Mouse (Mus musculus): ENCODE measurements around the gene Vmn2r7. TPM values are rescaled to one million over a fixed set of nuclear protein-coding genes. Genes with fewer than 3 reads are reported as not detected.
A peak's percentile ranks its signal among the peaks of the same experiment; 100 is the strongest.
"Not testable (repeated sequence)": the region's sequence is repeated elsewhere in the genome, so short reads cannot be mapped to it uniquely, and the experiment has no call there.

Gene Vmn2r7
- polyA plus RNA-seq (2015; fragmentation: Nextera tagmentation; extraction: Ambion mirVana), result not detected in 2 replicates

DNA sequence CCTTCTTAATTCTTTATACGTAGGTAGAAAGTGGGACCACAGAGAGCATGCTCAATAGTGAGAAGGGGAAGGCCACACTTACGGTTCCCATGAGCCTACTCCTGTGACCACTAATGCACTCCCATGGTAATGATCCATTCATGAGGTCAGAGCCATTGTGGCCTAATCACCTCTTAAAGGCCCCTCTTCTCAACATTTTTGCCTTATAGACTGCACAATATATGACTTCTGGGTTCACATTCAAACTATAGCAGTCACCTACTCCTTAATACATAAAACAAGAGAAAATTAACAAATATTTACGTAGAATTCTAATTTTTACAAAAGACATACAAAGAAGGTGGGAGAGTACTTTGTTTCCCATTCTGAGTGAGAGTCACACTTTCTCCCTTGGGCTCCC is at the start of gene Vmn2r7:
Vmn2r7 (minus strand) TSS at position 101 of the 400 bp plus-strand sequence.
- H3K4me3 ChIP-seq, H3K27ac ChIP-seq: not testable (repeated sequence)

DNA sequence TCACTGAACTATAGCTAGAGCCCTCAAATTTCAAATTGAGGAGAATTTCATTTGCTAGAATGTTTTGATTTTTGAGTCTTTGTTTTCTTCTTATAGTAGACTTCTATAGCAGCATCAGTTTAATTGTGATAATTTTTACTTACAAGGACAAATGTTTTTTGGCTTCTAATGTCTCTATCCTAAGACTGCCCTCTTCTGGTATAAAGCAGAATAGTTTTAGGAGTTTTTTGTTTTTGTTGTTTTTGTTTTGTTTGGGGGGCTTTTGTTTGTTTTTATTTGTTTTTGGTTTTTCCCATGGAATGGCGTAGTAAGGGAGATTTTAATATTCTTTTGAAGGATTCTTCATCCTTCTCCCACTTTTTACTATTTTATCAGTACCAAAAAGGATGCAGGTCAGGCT is 45.2 kb upstream of the Vmn2r7 start:
- no peak overlapping the region for H3K4me2 ChIP-seq
- H3K36me3 ChIP-seq (ENCODE audit: poor library complexity, severe bottlenecking), result no peaks in the 10 kb centered on the region
- H3K9me3 ChIP-seq (replicated peaks), result no peaks in the 10 kb centered on the region
- H3K27ac ChIP-seq, result no peak overlapping the region
- 48% methylated on average over 1 of the region's 1 CpGs for WGBS
- no peak for ATAC-seq
- H3K4me3 ChIP-seq, result no peak overlapping the region
- no peaks in the 10 kb centered on the region for H3K4me1 ChIP-seq
- no peak overlapping the region for H3K9ac ChIP-seq
- H3K27me3 ChIP-seq, result no peaks in the 10 kb centered on the region

More for the DNA sequence above, at the start of gene Vmn2r7:
- ATAC-seq; H3K9ac ChIP-seq; H3K9me3 ChIP-seq (replicated peaks); H3K4me2 ChIP-seq; H3K27me3 ChIP-seq; H3K36me3 ChIP-seq (ENCODE audit: poor library complexity, severe bottlenecking); H3K4me1 ChIP-seq: not testable (repeated sequence)
- 91% methylated on average over 3 of the region's 3 CpGs for WGBS

DNA sequence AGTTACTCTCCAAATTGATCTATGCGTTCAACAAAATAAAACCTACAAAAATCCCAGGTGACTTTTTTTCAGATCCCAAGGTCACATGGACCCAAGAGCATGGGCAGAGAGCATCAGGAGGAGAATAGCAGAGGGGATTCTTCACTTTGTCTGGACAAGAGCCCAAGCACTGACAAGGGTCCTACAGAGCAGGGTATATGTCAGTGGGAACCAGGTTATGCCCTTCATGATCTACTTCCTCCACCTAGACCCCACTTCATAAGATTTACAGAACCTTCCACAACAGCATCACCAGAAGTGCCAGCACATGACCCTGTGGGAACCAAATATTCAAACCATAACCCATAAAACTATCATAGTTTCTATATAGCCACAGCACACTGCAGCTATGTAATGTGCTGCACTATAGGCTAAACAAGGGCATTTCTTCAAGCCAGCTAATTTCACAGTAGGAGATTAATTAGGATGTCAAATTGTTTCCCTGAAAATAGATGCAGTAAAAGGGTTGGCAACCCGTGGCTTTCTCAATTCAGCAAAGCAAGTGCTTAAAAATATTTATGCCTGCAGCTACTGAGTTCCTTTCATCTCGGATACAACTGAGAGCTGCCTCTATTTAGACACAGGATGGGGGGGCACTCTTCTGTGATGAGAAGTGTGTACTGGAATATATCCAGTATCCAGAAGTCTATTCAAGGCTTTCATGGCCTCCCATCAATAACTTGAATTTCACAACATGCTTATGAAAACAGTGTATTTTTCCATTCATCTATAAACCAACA is 33.8 kb upstream of the Vmn2r7 start:
- Histone ChIP-seq H3K9me3 (replicated peaks) (no peaks in the 10 kb centered on the region), H3K4me3 (no peak overlapping the region), H3K27ac (no peak overlapping the region), H3K36me3 (ENCODE audit: poor library complexity, severe bottlenecking) (no peaks in the 10 kb centered on the region), H3K27me3 (no peaks in the 10 kb centered on the region), H3K9ac (no peak overlapping the region), H3K4me1 (no peaks in the 10 kb centered on the region), H3K4me2 (no peak overlapping the region)
- 42% methylated on average over 3 of the region's 3 CpGs for WGBS
- no peak for ATAC-seq

DNA sequence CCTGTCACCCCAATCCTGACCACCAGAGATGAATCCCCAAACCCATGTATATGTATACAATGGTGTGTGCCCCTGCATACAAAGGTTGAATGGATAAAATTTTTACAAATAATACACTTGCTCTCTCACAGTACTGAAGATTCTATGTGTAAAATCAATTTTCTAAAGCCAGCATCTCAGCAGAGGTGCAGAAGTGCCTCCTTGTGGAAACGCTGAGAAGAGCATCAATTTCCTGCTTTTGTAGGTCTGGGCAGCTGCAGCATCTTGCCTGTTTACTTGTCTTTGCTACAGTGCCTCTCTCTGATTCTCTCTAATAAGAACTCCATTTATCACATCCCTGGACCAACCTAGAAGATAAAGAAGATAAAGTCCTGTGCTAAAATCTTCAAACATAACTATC is 32.1 kb upstream of the Vmn2r7 start:
- WGBS, result 57% methylated on average over 1 of the region's 1 CpGs
- no peak for ATAC-seq
- Histone ChIP-seq H3K4me3 (no peak overlapping the region), H3K27ac (no peak overlapping the region), H3K9me3 (replicated peaks) (no peaks in the 10 kb centered on the region), H3K9ac (no peak overlapping the region), H3K4me1 (no peaks in the 10 kb centered on the region), H3K36me3 (ENCODE audit: poor library complexity, severe bottlenecking) (no peaks in the 10 kb centered on the region), H3K4me2 (no peak overlapping the region), H3K27me3 (no peaks in the 10 kb centered on the region)

DNA sequence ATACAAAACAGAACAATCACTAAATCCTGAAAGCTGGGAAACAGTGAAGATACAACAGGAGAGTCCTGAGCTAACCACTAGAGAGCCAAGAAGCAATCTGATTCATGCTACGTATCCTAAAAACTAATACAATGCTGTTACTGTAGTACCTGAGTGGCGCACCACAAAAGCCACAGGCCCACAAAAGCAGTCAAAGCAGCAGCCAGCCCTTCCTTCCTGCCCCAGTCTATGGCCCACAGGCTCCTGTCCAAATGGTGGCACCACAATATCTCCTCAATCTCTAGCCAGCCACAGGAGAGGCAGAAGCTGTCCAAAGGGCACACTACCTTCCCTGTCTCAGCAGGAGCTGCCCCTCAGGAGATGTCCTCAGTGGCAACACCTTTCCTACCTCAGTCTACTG is 1.7 kb downstream of the Vmn2r7 start:
- H3K4me3 ChIP-seq, result no peak overlapping the region
- H3K27ac ChIP-seq, result no peak overlapping the region
- H3K27me3 ChIP-seq, result no peaks in the 10 kb centered on the region
- no peak overlapping the region for H3K4me2 ChIP-seq
- no peaks in the 10 kb centered on the region for H3K4me1 ChIP-seq
- no peak for ATAC-seq
- no peaks in the 10 kb centered on the region for H3K36me3 ChIP-seq (ENCODE audit: poor library complexity, severe bottlenecking)
- H3K9me3 ChIP-seq (replicated peaks), result no peaks in the 10 kb centered on the region
- H3K9ac ChIP-seq, result no peak overlapping the region
- 94% methylated on average over 2 of the region's 2 CpGs for WGBS

DNA sequence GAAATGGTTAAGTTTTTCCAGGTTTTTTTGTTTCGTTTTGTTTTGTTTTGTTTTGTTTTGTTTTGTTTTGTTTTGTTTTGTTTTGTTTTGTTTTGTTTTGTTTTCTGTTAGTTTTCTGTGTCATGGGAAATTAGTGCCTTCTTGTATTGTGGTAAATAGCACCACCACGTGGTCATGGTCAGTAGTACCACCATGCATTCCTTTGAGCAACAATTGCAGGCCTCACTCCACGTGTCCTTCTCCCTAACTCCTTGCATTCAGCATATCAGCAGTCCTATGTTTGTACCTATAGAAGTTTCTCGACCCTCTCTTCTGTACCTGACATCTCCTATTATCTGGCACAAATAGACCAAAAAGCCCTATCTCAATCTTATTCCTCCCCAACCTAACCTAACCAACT is 2.3 kb downstream of the Vmn2r7 start:
- ATAC-seq, result peak; percentile 57; the same call in 1 of the 2 replicates
- Histone ChIP-seq H3K27me3 (no peaks in the 10 kb centered on the region), H3K27ac (no peak overlapping the region), H3K4me1 (no peaks in the 10 kb centered on the region), H3K4me3 (no peak overlapping the region), H3K9me3 (replicated peaks) (no peaks in the 10 kb centered on the region), H3K9ac (no peak overlapping the region), H3K4me2 (no peak overlapping the region), H3K36me3 (ENCODE audit: poor library complexity, severe bottlenecking) (no peaks in the 10 kb centered on the region)
- 7% methylated on average over 4 of the region's 4 CpGs for WGBS

DNA sequence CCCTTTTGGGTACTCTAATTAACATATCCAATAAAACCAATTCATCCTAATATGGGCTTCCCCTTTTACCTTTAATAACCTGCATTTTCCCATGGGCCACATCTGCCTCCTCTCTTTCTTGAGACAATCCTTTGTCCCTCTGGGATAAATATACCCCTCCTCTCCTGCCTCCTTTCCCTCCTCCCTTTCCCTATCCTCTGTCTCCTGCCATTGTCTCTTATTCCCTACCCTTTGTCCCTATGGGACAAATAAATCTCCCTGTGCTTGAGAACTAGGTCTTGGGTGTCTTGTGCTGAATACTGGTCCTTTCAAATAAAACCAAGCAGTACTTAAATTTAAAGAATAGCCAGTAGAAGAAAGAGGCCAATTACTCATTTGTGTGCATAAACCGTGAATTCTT is 13.4 kb downstream of the Vmn2r7 start:
- H3K9me3 ChIP-seq (replicated peaks), result no peaks in the 10 kb centered on the region
- H3K27me3 ChIP-seq, result no peaks in the 10 kb centered on the region
- H3K9ac ChIP-seq, result no peak overlapping the region
- H3K4me2 ChIP-seq, result no peak overlapping the region
- H3K4me1 ChIP-seq, result peaks cover 9% of the 10 kb centered on the region; the same call in 1 of the 2 replicates
- ATAC-seq, result no peak
- H3K4me3 ChIP-seq, result no peak overlapping the region
- H3K36me3 ChIP-seq (ENCODE audit: poor library complexity, severe bottlenecking), result no peaks in the 10 kb centered on the region
- no peak overlapping the region for H3K27ac ChIP-seq
- WGBS, result 25% methylated on average over 1 of the region's 1 CpGs

DNA sequence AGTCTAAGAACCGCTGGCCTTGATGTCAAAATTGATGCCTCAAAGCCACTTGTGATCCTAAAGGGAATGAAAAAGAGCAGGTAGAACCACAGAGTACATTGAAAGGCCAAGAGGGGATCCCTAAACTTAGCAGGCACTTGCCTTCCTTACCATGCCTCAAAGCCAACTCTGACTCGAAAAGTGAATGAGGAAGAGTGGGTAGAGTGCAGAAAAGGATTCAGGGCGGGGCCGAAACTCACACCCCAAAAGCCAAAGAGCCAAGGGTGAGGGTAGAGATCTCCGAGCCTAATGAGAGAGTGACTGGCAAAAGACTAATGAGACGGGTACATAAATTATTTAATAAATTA is 53.3 kb downstream of the Vmn2r7 start:
- Histone ChIP-seq H3K9ac (no peak overlapping the region), H3K4me1 (no peaks in the 10 kb centered on the region), H3K27me3 (no peaks in the 10 kb centered on the region), H3K27ac (no peak overlapping the region), H3K4me2 (no peak overlapping the region), H3K36me3 (ENCODE audit: poor library complexity, severe bottlenecking) (no peaks in the 10 kb centered on the region), H3K9me3 (replicated peaks) (no peaks in the 10 kb centered on the region), H3K4me3 (no peak overlapping the region)
- 50% methylated on average over 6 of the region's 6 CpGs for WGBS
- peak; percentile 52 for ATAC-seq

DNA sequence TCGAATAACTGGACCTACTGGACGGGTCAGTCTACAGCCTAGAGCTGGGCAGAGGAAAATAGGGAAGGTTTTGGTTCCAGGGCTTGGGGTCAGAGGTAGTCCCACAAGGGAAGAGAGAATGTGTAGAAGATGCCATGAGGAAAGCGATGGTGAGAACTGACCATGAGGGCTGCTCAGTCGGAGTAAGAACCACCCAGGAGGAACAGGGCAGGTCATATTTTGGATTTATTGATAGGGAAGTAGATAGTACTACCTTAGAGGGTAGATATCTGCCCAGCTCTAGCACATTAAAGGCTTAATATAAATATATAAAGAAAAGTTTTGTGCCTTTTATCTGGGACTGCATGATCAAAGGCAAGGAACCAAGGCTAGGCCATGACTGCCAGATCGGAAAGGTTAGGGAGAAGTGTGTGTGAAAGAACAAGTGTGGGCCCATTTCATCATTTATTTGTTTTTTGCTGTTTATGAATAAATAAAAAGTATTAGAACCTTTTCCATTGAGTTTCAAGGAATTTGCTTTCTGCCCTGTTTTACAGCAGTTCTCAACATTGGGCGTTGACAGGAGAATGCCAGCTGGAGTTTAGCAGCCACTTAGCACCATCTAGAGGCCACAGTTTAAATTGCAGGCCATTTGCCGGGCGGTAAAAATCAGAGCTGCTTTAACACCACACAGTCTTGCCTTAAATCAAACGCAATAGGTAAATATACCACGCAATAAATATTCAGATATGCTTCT is 53.9 kb downstream of the Vmn2r7 start:
- Histone ChIP-seq H3K36me3 (ENCODE audit: poor library complexity, severe bottlenecking) (no peaks in the 10 kb centered on the region), H3K27ac (no peak overlapping the region), H3K4me2 (no peak overlapping the region), H3K4me1 (no peaks in the 10 kb centered on the region), H3K4me3 (no peak overlapping the region), H3K27me3 (no peaks in the 10 kb centered on the region), H3K9ac (no peak overlapping the region), H3K9me3 (replicated peaks) (no peaks in the 10 kb centered on the region)
- ATAC-seq, result peak; percentile 83
- 52% methylated on average over 10 of the region's 10 CpGs for WGBS

DNA sequence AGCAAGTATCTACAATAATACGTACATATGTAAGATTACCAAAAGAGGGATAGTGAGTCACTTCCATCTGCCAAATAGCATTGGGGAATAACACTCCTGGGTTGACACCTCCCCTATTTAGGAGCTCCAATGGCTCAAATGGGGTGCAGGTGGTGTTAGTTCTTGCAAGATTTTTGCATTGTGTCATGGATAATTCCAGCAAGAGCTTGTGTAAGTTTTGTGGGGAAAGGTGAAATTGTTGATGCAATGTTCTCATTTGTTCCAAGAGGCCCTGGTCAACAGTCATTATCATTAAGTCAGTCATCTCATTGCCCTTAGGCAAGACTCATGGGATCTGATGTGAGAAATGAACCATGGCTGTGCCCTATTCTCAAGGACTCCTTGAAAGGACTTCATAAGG is 61.7 kb downstream of the Vmn2r7 start:
- Histone ChIP-seq H3K4me3 (no peak overlapping the region), H3K27ac (no peak overlapping the region), H3K36me3 (ENCODE audit: poor library complexity, severe bottlenecking) (no peaks in the 10 kb centered on the region), H3K4me1 (no peaks in the 10 kb centered on the region), H3K27me3 (no peaks in the 10 kb centered on the region), H3K4me2 (no peak overlapping the region), H3K9ac (no peak overlapping the region), H3K9me3 (replicated peaks) (no peaks in the 10 kb centered on the region)
- WGBS, result 86% methylated on average over 1 of the region's 1 CpGs
- ATAC-seq, result no peak

DNA sequence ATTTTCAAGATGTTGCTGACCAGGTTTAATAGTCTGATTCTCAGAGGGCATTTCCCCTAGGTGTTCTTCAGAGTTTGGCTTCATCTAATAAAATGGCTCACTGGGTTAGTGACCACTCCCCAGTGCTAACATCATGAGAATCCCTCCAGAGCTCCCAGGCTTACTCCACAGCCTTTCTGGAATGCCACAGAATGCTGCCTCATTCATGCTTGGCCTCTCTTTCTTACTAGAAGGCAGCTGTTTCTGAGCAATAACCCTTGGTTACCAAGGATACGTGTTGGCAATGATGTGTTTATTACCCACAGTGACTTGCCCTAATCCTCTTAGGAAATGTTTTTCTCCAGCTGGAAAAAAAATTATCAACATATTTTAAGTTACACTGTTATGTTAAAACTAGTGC is 72.4 kb downstream of the Vmn2r7 start:
- H3K27me3 ChIP-seq, result no peaks in the 10 kb centered on the region
- H3K4me3 ChIP-seq, result no peak overlapping the region
- no peak overlapping the region for H3K27ac ChIP-seq
- no peaks in the 10 kb centered on the region for H3K36me3 ChIP-seq (ENCODE audit: poor library complexity, severe bottlenecking)
- no peaks in the 10 kb centered on the region for H3K9me3 ChIP-seq (replicated peaks)
- H3K4me2 ChIP-seq, result no peak overlapping the region
- H3K4me1 ChIP-seq, result no peaks in the 10 kb centered on the region
- no peak overlapping the region for H3K9ac ChIP-seq
- 78% methylated on average over 1 of the region's 1 CpGs for WGBS
- ATAC-seq, result no peak

DNA sequence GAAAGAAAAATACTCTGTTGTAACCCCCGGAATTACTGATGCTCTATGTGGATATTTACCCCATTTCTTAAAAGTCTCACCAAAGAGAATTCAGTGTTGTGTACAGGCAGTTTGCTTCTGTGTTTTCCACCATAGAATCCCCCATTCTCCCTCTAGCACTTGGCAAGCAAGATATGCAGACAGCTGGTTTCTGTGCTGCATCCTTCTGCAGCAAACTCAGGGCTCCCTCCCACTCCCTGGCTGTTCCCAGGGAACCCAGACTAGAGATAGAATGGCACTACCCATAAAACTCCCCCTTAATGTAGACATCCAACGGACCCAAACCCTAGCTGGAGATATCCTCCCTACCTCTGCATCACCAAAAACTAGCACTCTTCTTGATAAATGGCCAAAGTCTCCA is 88.4 kb downstream of the Vmn2r7 start:
- WGBS, result 76% methylated on average over 2 of the region's 2 CpGs
- no peaks in the 10 kb centered on the region for H3K4me1 ChIP-seq
- H3K9me3 ChIP-seq (replicated peaks), result no peaks in the 10 kb centered on the region; the same call in 1 of the 2 replicates
- ATAC-seq, result no peak
- no peaks in the 10 kb centered on the region for H3K36me3 ChIP-seq (ENCODE audit: poor library complexity, severe bottlenecking)
- H3K4me2 ChIP-seq, result no peak overlapping the region
- no peak overlapping the region for H3K4me3 ChIP-seq
- no peaks in the 10 kb centered on the region for H3K27me3 ChIP-seq
- no peak overlapping the region for H3K9ac ChIP-seq
- no peak overlapping the region for H3K27ac ChIP-seq

Measured in forebrain, embryonic 13.5 days (tissue).